Mouse (Mus musculus): ENCODE measurements around the gene Pik3r4. TPM values are rescaled to one million over a fixed set of nuclear protein-coding genes. Genes with fewer than 3 reads are reported as not detected.

Pik3r4 gene
- polyA plus RNA-seq, 1 experiment, result 8.5 TPM

DNA sequence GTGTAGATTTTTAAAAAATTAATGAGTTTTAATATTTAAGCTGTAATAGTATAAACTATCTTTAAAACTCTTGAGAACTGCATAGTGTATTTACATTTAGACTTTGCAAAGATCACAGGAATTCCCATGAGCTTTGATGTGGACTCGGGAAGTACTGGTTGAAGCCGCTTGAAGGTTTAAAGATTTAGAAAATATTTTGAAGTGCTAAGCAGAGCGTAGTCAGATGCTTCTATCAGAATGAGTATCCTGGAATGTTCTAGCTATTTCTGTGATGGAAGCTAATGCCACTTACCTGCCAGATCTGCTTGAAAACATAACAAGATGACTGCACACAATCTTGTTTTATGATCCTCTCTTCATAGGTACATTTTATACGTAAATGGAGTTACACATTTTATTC, 28.1 kb downstream of the Pik3r4 start:
- Histone ChIP-seq H3K4me3 (ENCODE audit: insufficient read depth, poor library complexity, severe bottlenecking) (no peak overlapping the region), H3ac (ENCODE audit: control insufficient read depth, insufficient read length, low read depth) (no peak overlapping the region), H3K79me3 (ENCODE audit: low read depth) (no peaks in the 10 kb centered on the region), H3K79me2 (ENCODE audit: control insufficient read depth, insufficient read depth) (no peaks in the 10 kb centered on the region), H3K27me3 (ENCODE audit: control insufficient read depth, insufficient read depth, insufficient read length) (no peaks in the 10 kb centered on the region), H3K36me3 (ENCODE audit: control insufficient read depth, insufficient read depth) (peaks cover 5% of the 10 kb centered on the region)
- TF ChIP-seq MYOD1 (IDR thresholded peaks at IDR 0.05; ENCODE audit: control insufficient read depth, insufficient read length, low read depth) (no peak), CTCF (IDR thresholded peaks at IDR 0.05; ENCODE audit: control insufficient read depth, insufficient read depth, insufficient read length) (no peak), MYOG (IDR thresholded peaks at IDR 0.05; ENCODE audit: control insufficient read depth, extremely low read depth, insufficient read length) (no peak), CEBPB (IDR thresholded peaks at IDR 0.05; ENCODE audit: low read depth) (no peak), FOSL1 (IDR thresholded peaks at IDR 0.05; ENCODE audit: insufficient read depth, low read length, poor library complexity, severe bottlenecking) (no peak), USF1 (IDR thresholded peaks at IDR 0.05; ENCODE audit: low read depth) (no peak), MAX (IDR thresholded peaks at IDR 0.05) (no peak)

DNA sequence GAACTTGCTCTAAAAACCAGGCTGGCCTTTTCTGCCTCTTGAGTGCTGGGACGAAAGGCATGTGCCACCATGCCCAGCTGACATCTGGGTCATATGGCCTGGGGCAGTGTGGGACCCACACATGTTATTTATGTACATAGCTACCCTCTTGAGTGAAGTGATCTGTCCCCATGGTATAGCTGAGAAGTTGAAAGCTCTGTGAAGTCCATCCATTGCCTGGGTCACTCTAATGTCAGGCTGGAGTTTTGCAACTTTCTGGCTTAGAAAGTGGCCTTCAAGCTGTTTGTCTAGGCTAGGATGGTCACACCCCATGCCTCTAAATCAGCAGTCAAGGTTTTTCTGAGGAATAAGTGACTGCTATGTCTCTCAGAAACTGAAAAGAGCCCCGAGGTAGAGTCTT, 29.3 kb downstream of the Pik3r4 start:
- H3K36me3 ChIP-seq (ENCODE audit: control insufficient read depth, insufficient read depth), result peaks cover 5% of the 10 kb centered on the region
- H3K79me2 ChIP-seq (ENCODE audit: control insufficient read depth, insufficient read depth), result no peaks in the 10 kb centered on the region
- no peaks in the 10 kb centered on the region for H3K79me3 ChIP-seq (ENCODE audit: low read depth)
- no peak overlapping the region for H3ac ChIP-seq (ENCODE audit: control insufficient read depth, insufficient read length, low read depth)
- H3K4me3 ChIP-seq (ENCODE audit: insufficient read depth, poor library complexity, severe bottlenecking), result no peak overlapping the region
- TF ChIP-seq FOSL1 (IDR thresholded peaks at IDR 0.05; ENCODE audit: insufficient read depth, low read length, poor library complexity, severe bottlenecking), result no peak
- no peaks in the 10 kb centered on the region for H3K27me3 ChIP-seq (ENCODE audit: control insufficient read depth, insufficient read depth, insufficient read length)

DNA sequence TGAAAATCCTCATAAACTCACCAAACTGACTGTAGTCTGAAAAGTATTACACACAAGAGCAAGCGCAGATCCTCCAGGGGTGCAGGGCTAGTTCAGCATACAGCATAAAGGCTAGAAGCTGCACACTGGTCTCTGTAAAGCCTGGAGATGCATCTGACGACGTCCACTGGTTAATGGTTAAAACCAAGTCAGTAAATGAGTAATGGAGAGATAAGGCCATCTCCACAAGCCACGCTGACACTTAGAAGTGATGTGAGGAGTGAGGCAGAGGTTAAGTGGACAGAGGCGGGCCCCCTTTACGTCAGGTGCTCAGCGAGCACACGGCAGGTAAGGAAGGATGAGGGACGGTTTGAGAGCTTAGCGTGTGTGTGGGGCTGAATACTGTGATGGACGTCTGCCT, 33.2 kb downstream of the Pik3r4 start:
- no peak for TF ChIP-seq CTCF (IDR thresholded peaks at IDR 0.05; ENCODE audit: control insufficient read depth, insufficient read depth, insufficient read length)
- no peak for TF ChIP-seq USF1 (IDR thresholded peaks at IDR 0.05; ENCODE audit: low read depth)
- no peak for TF ChIP-seq CEBPB (IDR thresholded peaks at IDR 0.05; ENCODE audit: low read depth)
- no peak for TF ChIP-seq MAX (IDR thresholded peaks at IDR 0.05)
- no peak for TF ChIP-seq MYOD1 (IDR thresholded peaks at IDR 0.05; ENCODE audit: control insufficient read depth, insufficient read length, low read depth)
- no peak for TF ChIP-seq MYOG (IDR thresholded peaks at IDR 0.05; ENCODE audit: control insufficient read depth, extremely low read depth, insufficient read length)
- no peak for TF ChIP-seq FOSL1 (IDR thresholded peaks at IDR 0.05; ENCODE audit: insufficient read depth, low read length, poor library complexity, severe bottlenecking)
- no peaks in the 10 kb centered on the region for H3K79me2 ChIP-seq (ENCODE audit: control insufficient read depth, insufficient read depth)
- H3K27me3 ChIP-seq (ENCODE audit: control insufficient read depth, insufficient read depth, insufficient read length), result no peaks in the 10 kb centered on the region
- H3K79me3 ChIP-seq (ENCODE audit: low read depth), result no peaks in the 10 kb centered on the region
- H3ac ChIP-seq (ENCODE audit: control insufficient read depth, insufficient read length, low read depth), result no peak overlapping the region
- H3K36me3 ChIP-seq (ENCODE audit: control insufficient read depth, insufficient read depth), result no peaks in the 10 kb centered on the region
- no peak overlapping the region for H3K4me3 ChIP-seq (ENCODE audit: insufficient read depth, poor library complexity, severe bottlenecking)

DNA sequence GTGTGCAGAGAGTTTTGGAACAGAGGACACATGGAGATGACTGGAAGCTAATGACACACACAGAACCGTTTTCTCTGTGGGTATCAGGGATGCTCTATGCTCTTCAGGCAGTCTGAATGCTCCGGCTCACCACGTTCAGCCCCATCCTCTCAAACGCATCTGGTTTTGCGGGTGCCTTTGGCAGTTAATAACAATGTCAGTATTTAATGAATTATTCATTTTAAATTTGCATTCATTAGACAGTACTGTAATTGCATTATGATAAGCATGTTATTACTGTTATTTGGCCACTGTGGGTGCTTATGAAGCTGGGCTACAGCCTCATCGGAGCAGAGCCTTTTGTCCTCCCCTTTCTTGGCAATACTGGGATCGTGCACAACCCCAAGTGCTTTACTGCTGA, 38.6 kb downstream of the Pik3r4 start:
- Histone ChIP-seq H3ac (ENCODE audit: control insufficient read depth, insufficient read length, low read depth) (no peak overlapping the region), H3K27me3 (ENCODE audit: control insufficient read depth, insufficient read depth, insufficient read length) (no peaks in the 10 kb centered on the region), H3K79me2 (ENCODE audit: control insufficient read depth, insufficient read depth) (no peaks in the 10 kb centered on the region), H3K79me3 (ENCODE audit: low read depth) (no peaks in the 10 kb centered on the region), H3K4me3 (ENCODE audit: insufficient read depth, poor library complexity, severe bottlenecking) (no peak overlapping the region), H3K36me3 (ENCODE audit: control insufficient read depth, insufficient read depth) (no peaks in the 10 kb centered on the region)
- TF ChIP-seq MYOD1 (IDR thresholded peaks at IDR 0.05; ENCODE audit: control insufficient read depth, insufficient read length, low read depth) (no peak), MYOG (IDR thresholded peaks at IDR 0.05; ENCODE audit: control insufficient read depth, extremely low read depth, insufficient read length) (no peak), CTCF (IDR thresholded peaks at IDR 0.05; ENCODE audit: control insufficient read depth, insufficient read depth, insufficient read length) (no peak)

DNA sequence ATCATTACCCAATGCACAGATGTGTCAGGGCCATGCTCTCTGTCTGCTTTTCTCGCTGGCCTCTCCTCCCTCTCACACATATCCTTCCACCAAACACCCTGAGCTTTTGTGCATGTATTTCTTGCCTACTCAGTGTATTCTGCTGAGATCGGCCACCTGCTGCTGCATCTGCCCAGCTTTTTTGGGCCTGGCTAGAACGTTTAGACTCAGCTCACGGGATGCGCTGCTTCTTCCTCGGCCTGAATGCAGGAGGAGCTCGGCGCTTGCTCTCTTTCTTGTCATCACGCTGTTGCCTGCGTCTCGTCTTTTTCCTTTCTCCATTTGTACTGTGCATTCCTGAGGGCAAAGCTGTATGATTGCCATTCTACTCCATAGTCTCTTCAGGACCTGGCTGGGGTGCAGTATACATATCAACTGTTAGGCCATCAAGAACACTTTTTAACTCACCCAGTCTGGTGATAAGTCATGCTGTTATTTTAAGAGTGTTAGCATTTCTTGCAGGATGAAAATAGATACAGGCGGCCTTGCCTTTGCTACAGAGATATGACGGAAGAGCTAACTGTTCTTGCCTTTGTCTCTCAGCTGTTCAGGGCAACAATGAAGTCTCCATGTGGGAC, 41.9 kb downstream of the Pik3r4 start:
- Histone ChIP-seq H3K4me3 (ENCODE audit: insufficient read depth, poor library complexity, severe bottlenecking) (no peak overlapping the region), H3K27me3 (ENCODE audit: control insufficient read depth, insufficient read depth, insufficient read length) (no peaks in the 10 kb centered on the region), H3K79me3 (ENCODE audit: low read depth) (no peaks in the 10 kb centered on the region), H3K36me3 (ENCODE audit: control insufficient read depth, insufficient read depth) (peaks cover 4% of the 10 kb centered on the region), H3ac (ENCODE audit: control insufficient read depth, insufficient read length, low read depth) (no peak overlapping the region), H3K79me2 (ENCODE audit: control insufficient read depth, insufficient read depth) (no peaks in the 10 kb centered on the region)
- TF ChIP-seq MYOG (IDR thresholded peaks at IDR 0.05; ENCODE audit: control insufficient read depth, extremely low read depth, insufficient read length) (no peak), MAX (IDR thresholded peaks at IDR 0.05) (no peak), CTCF (IDR thresholded peaks at IDR 0.05; ENCODE audit: control insufficient read depth, insufficient read depth, insufficient read length) (no peak)

DNA sequence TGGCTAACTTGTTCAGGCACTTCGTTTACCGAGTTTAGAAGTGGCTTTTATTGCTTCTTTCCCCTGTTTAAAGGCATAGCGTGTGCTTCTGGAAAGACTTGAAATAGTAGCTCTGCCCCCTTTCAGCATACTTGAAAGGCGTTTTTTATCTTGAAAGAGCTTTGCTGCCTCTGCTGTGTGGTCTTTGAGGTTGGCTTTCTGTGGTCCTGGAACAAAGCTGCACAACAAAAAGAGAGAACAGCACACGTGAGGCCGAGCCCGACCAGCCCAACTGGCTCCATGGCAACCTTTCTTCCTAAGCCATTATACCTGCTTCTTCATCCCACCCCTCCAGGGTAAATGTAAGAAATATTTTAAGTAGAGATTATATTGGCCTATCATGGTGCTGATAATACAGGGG, 46.7 kb downstream of the Pik3r4 start:
- H3K36me3 ChIP-seq (ENCODE audit: control insufficient read depth, insufficient read depth), result peaks cover 4% of the 10 kb centered on the region
- H3K79me3 ChIP-seq (ENCODE audit: low read depth), result no peaks in the 10 kb centered on the region
- H3ac ChIP-seq (ENCODE audit: control insufficient read depth, insufficient read length, low read depth), result no peak overlapping the region
- no peak overlapping the region for H3K4me3 ChIP-seq (ENCODE audit: insufficient read depth, poor library complexity, severe bottlenecking)
- TF ChIP-seq CEBPB (IDR thresholded peaks at IDR 0.05; ENCODE audit: low read depth) (no peak), MYOD1 (IDR thresholded peaks at IDR 0.05; ENCODE audit: control insufficient read depth, insufficient read length, low read depth) (no peak), MYOG (IDR thresholded peaks at IDR 0.05; ENCODE audit: control insufficient read depth, extremely low read depth, insufficient read length) (no peak), USF1 (IDR thresholded peaks at IDR 0.05; ENCODE audit: low read depth) (no peak), CTCF (IDR thresholded peaks at IDR 0.05; ENCODE audit: control insufficient read depth, insufficient read depth, insufficient read length) (no peak), FOSL1 (IDR thresholded peaks at IDR 0.05; ENCODE audit: insufficient read depth, low read length, poor library complexity, severe bottlenecking) (no peak), MAX (IDR thresholded peaks at IDR 0.05) (no peak)
- no peaks in the 10 kb centered on the region for H3K79me2 ChIP-seq (ENCODE audit: control insufficient read depth, insufficient read depth)
- no peaks in the 10 kb centered on the region for H3K27me3 ChIP-seq (ENCODE audit: control insufficient read depth, insufficient read depth, insufficient read length)

Measured in C2C12 (cell line).